Mouse (Mus musculus) megakaryocyte, embryonic 14.5 days (primary cell): Measurements from ENCODE around the gene Ppp1r21. TPM values are rescaled to one million over a fixed set of nuclear protein-coding genes. Genes with fewer than 3 reads are reported as not detected.

Experiments
- H3K27me3 ChIP-seq: replicated peaks from 2 replicates; pipeline ENCODE3; 2012; ENCODE audit warnings: inconsistent platforms
- H3K36me3 ChIP-seq: replicated peaks from 2 replicates; pipeline ENCODE3; 2012; ENCODE audit warnings: low read length, inconsistent platforms, mixed read lengths
- H3K4me1 ChIP-seq: 2 replicates; pipeline ENCODE4 v1.6.1; 2012; ENCODE audit warnings: inconsistent platforms
- H3K4me3 ChIP-seq: replicated peaks from 2 replicates; pipeline ENCODE3; 2012; ENCODE audit warnings: moderate library complexity, mild to moderate bottlenecking, inconsistent platforms
- H3K9me3 ChIP-seq: 2 replicates; pipeline ENCODE4 v1.6.1; 2012; ENCODE audit warnings: inconsistent platforms
- FLI1 ChIP-seq: IDR thresholded peaks from 2 replicates; pipeline ENCODE4 v1.6.1; 2012; ENCODE audit warnings: low read length, inconsistent platforms, mixed read lengths
- GATA1 ChIP-seq: IDR thresholded peaks from 3 replicates; pipeline ENCODE4 v1.6.1; 2012; ENCODE audit warnings: mixed read lengths, low read length, inconsistent platforms, borderline replicate concordance
- polyA plus RNA-seq: library from polyadenylated mRNA; stranded (reverse); fragments of >175 nt; gene quantifications from 2 replicates; pipeline ENCODE4 v1.2.3, GENCODE M21; 2012; ENCODE audit warnings: low replicate concordance; ENCODE audit not compliant: insufficient read depth

The Ppp1r21 gene
- polyA plus RNA-seq, 1 experiment, result 4.6 TPM

DNA sequence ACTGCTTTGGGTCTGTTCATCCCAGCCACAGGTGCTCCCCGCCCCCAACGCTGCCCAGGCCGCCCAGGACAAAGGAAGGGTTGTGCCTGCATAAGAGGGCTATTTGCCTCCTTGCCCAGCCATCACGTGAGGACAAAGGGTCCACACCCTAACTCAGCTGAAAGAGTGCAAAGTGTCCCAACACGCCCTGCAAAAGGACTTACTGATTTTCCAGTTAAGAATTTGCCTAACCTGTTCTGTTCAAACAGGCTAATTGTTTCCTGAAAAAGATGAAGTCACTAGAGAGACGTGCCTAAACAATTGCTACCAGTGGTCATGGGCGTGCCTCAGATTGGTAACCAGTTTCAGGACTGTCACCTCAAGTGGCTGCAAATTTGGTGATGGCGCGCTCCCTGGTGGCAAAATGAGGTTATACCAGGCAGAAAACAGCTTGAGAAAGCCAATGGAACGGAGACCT is 18.8 kb upstream of the Ppp1r21 start:
- TF ChIP-seq FLI1, result no peak
- no peak for TF ChIP-seq GATA1
- H3K27me3 ChIP-seq, result peaks cover 8% of the 10 kb centered on the region
- peaks cover 15% of the 10 kb centered on the region for H3K4me1 ChIP-seq
- no peaks in the 10 kb centered on the region for H3K36me3 ChIP-seq
- H3K9me3 ChIP-seq, result peaks cover 13% of the 10 kb centered on the region
- no peak overlapping the region for H3K4me3 ChIP-seq

DNA sequence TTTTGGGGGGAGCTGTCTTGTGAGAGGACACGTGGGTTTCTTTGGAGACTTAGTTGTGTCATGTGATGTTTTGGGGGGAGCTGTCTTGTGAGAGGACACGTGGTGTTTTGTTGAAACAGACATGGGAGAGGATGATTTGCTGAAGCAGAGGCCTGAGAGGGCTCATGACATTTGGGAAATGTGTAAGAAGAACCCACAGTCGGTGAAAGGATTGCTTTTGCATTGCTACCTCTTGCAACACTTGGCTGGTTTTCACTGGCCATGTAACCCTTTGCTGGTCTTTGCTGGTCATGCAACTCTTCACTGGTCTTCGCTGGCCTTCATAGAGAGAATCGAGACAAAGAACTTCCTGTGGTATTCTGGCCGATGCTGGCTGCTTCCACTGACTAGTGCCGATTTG is 13.4 kb upstream of the Ppp1r21 start:
- peaks cover 16% of the 10 kb centered on the region for H3K9me3 ChIP-seq
- H3K36me3 ChIP-seq, result no peaks in the 10 kb centered on the region
- TF ChIP-seq GATA1 (no peak), FLI1 (no peak)
- no peaks in the 10 kb centered on the region for H3K4me1 ChIP-seq
- H3K4me3 ChIP-seq, result no peak overlapping the region
- peaks cover 1% of the 10 kb centered on the region for H3K27me3 ChIP-seq

DNA sequence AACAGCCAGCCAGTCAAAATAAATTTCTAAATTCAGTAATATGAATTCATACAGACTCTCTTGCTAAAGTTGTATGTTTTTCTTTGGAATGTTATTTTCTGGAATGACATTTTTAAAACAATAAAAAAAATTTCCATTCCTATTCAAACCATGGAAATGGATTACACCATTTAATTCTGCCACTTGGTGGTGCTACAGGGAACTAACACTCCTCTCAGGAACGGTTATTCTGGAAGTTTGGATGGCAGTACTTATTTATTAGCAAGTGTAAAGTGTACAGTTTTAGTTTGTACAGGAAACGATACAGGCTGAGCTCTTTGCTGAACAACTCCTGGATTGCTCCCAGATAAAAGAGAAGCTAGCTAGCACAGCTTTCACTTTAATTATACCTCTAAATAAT is 2.1 kb upstream of the Ppp1r21 start:
- Histone ChIP-seq H3K27me3 (no peaks in the 10 kb centered on the region), H3K9me3 (no peaks in the 10 kb centered on the region), H3K36me3 (no peaks in the 10 kb centered on the region), H3K4me3 (no peak overlapping the region), H3K4me1 (peaks cover 23% of the 10 kb centered on the region)
- no peak for TF ChIP-seq GATA1
- no peak for TF ChIP-seq FLI1

- no peaks in the 10 kb centered on the region for H3K27me3 ChIP-seq
- H3K9me3 ChIP-seq, result no peaks in the 10 kb centered on the region
- peaks cover 27% of the 10 kb centered on the region for H3K4me1 ChIP-seq
- H3K4me3 ChIP-seq, result peak overlapping the region; percentile 92
- H3K36me3 ChIP-seq, result peaks cover 7% of the 10 kb centered on the region
- TF ChIP-seq FLI1, result no peak
- no peak for TF ChIP-seq GATA1
These were observed 310 bp downstream of the Ppp1r21 start for GRCm38 (mm10) chr17:88530236-88530619.

DNA sequence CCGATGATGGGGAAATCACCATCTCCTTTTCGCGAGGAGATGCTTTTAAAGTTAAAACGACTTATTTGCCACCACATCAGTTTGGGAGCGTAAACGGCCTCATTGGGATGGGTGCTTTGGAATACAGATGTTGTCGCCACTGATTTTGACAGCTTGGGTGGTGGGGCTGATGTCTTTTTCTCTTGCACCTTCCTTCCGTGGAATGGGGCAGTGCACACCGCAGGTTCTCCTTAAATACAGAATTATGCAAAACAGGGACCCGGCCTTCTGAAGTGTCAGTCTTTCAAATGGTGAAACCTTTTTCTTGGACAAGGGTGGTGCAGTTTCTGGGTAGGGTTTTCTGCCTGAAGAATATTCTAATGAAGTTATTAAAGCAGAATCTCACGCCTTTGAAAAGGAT is 749 bp downstream of the Ppp1r21 start:
- Histone ChIP-seq H3K9me3 (no peaks in the 10 kb centered on the region), H3K4me3 (peak overlapping the region; percentile 92), H3K36me3 (peaks cover 10% of the 10 kb centered on the region), H3K4me1 (peaks cover 26% of the 10 kb centered on the region), H3K27me3 (no peaks in the 10 kb centered on the region)
- TF ChIP-seq GATA1 (no peak), FLI1 (no peak)

DNA sequence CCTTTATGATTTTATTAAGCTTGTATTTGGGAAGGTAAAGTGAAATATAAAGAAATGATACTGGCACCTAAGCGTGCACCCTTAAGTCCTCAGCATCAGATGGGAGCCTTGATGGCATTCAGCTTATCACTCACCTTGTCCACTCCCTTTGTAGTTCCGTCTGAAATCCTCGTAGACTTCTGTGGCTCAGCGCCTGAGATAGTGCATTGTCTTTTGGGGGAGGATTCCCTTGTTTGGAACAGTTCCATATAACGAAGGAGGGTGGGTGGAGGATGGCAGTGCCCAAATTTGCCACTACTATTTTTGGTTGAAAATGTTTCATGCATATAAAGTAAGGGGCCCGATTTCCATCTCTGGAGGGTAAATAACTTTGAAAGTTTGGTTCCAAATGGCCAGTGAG is 1.3 kb downstream of the Ppp1r21 start:
- peaks cover 10% of the 10 kb centered on the region for H3K36me3 ChIP-seq
- H3K27me3 ChIP-seq, result no peaks in the 10 kb centered on the region
- no peaks in the 10 kb centered on the region for H3K9me3 ChIP-seq
- peaks cover 26% of the 10 kb centered on the region for H3K4me1 ChIP-seq
- TF ChIP-seq FLI1, result no peak
- TF ChIP-seq GATA1, result no peak
- peak overlapping the region; percentile 12 for H3K4me3 ChIP-seq

GRCm38 (mm10) chr17:88537842-88538430 is 8.0 kb downstream of the Ppp1r21 start:
- Histone ChIP-seq H3K4me1 (peaks cover 37% of the 10 kb centered on the region), H3K9me3 (no peaks in the 10 kb centered on the region), H3K4me3 (peak overlapping the region; percentile 40), H3K36me3 (peaks cover 26% of the 10 kb centered on the region), H3K27me3 (no peaks in the 10 kb centered on the region)
- TF ChIP-seq FLI1 (no peak), GATA1 (no peak)

- peaks cover 47% of the 10 kb centered on the region for H3K36me3 ChIP-seq
- H3K4me1 ChIP-seq, result peaks cover 31% of the 10 kb centered on the region
- no peaks in the 10 kb centered on the region for H3K9me3 ChIP-seq
- H3K4me3 ChIP-seq, result no peak overlapping the region
- no peak for TF ChIP-seq FLI1
- no peak for TF ChIP-seq GATA1
- no peaks in the 10 kb centered on the region for H3K27me3 ChIP-seq
These were observed 13.0 kb downstream of the Ppp1r21 start for GRCm38 (mm10) chr17:88542771-88543416.

DNA sequence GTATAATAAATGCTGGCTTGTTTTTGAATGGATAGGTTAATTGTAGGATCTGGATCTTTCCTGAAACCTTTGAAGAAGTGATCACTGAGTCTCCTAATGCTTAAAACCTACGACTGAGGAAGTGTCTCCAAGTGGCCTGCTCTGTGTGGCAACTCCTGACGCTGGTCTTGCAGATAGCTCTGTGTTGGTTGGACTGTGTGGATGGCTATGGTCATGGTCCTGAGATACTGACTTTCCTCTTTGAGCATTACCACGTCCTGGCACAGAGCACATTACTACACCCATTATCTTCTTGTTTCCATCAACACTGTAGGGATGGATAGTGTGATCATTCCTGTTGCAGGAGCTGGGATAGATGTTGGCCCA is 13.5 kb downstream of the Ppp1r21 start:
- Histone ChIP-seq H3K27me3 (no peaks in the 10 kb centered on the region), H3K4me1 (peaks cover 28% of the 10 kb centered on the region), H3K4me3 (no peak overlapping the region), H3K9me3 (no peaks in the 10 kb centered on the region), H3K36me3 (peaks cover 49% of the 10 kb centered on the region)
- no peak for TF ChIP-seq FLI1
- TF ChIP-seq GATA1, result no peak

DNA sequence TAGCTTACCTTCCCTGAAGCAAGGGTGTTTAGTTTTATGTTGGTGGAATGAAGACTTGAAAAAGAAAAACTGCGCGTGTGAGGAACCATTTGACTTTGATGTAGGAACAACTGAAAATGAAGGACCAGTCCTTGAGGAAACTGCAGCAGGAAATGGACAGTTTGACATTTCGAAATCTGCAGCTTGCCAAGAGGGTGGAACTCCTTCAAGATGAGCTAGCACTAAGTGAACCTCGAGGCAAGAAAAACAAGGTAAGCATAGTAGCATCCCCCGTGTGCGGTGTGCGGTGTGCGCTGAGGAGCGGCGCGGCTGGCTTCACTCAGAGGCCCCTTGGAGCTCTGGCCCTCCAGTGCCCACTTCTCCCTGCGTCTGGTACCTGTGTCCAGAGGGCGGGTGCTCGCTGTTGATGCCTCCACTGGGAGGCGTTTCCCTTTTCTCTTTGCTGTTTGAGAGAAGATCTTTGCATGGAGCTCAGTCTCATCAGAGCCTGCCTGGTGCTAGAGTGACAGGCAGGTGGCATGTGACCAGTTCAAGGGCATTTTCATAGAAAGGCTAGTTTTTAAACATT is 15.4 kb downstream of the Ppp1r21 start:
- H3K4me1 ChIP-seq, result peaks cover 17% of the 10 kb centered on the region
- H3K9me3 ChIP-seq, result no peaks in the 10 kb centered on the region
- TF ChIP-seq FLI1, result no peak
- no peak for TF ChIP-seq GATA1
- H3K4me3 ChIP-seq, result no peak overlapping the region
- no peaks in the 10 kb centered on the region for H3K27me3 ChIP-seq
- peaks cover 66% of the 10 kb centered on the region for H3K36me3 ChIP-seq

DNA sequence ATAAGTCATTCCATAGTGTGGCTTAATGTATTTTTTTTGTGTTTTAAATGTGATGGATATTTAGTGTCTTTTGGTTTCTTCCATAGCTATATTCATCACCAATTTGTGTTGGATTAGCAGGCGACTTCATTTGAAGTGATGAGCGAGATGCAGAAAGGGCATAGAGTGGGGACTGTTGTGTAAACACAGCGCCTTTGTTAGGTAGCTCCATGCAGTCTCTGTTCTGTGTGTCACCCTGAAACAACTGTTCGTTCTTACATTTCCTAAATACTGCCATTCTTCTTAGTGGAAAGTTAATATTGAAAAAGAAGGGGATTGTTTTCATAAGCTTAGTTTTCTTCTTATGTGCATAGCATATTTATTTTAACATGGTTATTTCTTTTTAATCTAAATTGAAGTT is 16.8 kb downstream of the Ppp1r21 start:
- Histone ChIP-seq H3K4me3 (no peak overlapping the region), H3K36me3 (peaks cover 68% of the 10 kb centered on the region), H3K9me3 (no peaks in the 10 kb centered on the region), H3K4me1 (peaks cover 28% of the 10 kb centered on the region), H3K27me3 (no peaks in the 10 kb centered on the region)
- TF ChIP-seq FLI1 (no peak), GATA1 (no peak)
